Mouse (Mus musculus): ENCODE measurements around the gene Dnmbp. TPM values are rescaled to one million over a fixed set of nuclear protein-coding genes. Genes with fewer than 3 reads are reported as not detected.
A peak's percentile ranks its signal among the peaks of the same experiment; 100 is the strongest.

Gene Dnmbp
- polyA plus RNA-seq, 1 experiment from 2014 or later = 4.8 TPM

DNA sequence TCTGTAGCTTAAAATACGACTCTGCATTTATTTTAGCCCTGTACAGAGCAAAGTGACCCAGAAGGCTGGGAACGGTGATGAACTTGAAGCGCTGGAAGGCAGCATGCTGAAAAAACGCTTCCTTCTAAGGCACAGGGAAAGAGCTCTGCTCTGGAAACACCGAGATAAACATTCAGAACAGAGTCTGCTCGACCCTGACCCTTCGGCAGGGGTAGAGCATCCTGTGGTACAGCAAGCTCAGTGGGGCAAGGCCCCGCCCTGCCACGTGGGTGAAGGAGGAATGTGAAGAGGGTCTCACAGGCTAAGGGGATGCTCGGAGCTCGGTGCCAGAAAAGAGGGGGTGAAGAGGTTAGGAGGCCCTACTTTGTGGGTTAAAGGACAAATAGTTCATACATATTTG, 1.6 kb downstream of the Dnmbp start:
- Histone ChIP-seq H3K9me3 (ENCODE audit: low read length) (no peaks in the 10 kb centered on the region), H3K4me3 (ENCODE audit: low read depth, low read length) (peak overlapping the region; percentile 71; the same call in 1 of the 2 replicates), H3K4me2 (ENCODE audit: low read depth, low read length) (peak overlapping the region; percentile 80; the same call in 1 of the 2 replicates), H3K9ac (replicated peaks) (no peak overlapping the region), H3K27ac (ENCODE audit: low read depth) (no peak overlapping the region), H3K36me3 (replicated peaks; ENCODE audit: insufficient read depth, low read length) (no peaks in the 10 kb centered on the region), H3K4me1 (ENCODE audit: insufficient read depth) (peaks cover 19% of the 10 kb centered on the region), H3K27me3 (ENCODE audit: insufficient read depth, low read length) (no peaks in the 10 kb centered on the region)
- TF ChIP-seq EP300 (IDR thresholded peaks at IDR 0.05; ENCODE audit: low read depth) = no peak
- TF ChIP-seq CTCF (IDR thresholded peaks at IDR 0.05; ENCODE audit: low read depth) = no peak
- 41% methylated on average over 11 of the region's 11 CpGs for WGBS (ENCODE audit: insufficient replicate concordance)
- no peak for DNase-seq
- no peak for ATAC-seq

DNA sequence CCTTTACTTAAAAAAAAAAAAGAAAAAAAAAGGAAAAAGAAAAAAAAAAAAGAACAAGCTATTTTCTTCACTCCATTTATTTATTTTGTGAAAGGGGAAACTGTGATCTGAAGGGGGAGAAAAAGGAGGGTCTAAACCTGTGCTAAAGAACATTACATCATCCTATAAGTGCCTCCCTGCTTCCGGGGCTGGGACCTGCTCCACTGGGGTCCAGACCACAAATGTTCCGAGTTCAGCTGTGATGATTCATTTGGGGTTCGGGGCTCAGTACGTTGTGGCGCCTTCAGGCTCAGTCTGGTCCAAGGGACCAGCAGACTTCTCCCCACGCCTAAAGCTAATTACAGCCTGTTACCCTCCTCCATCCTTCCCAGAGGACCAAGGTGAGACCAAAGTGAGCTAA, 9.1 kb downstream of the Dnmbp start:
- no peak overlapping the region for H3K4me3 ChIP-seq (ENCODE audit: low read depth, low read length)
- no peaks in the 10 kb centered on the region for H3K9me3 ChIP-seq (ENCODE audit: low read length)
- TF ChIP-seq EP300 (IDR thresholded peaks at IDR 0.05; ENCODE audit: low read depth) (no peak), CTCF (IDR thresholded peaks at IDR 0.05; ENCODE audit: low read depth) (no peak)
- no peaks in the 10 kb centered on the region for H3K36me3 ChIP-seq (replicated peaks; ENCODE audit: insufficient read depth, low read length)
- DNase-seq (no peak), ATAC-seq (no peak)
- no peak overlapping the region for H3K4me2 ChIP-seq (ENCODE audit: low read depth, low read length)
- no peak overlapping the region for H3K27ac ChIP-seq (ENCODE audit: low read depth)
- H3K27me3 ChIP-seq (ENCODE audit: insufficient read depth, low read length) = no peaks in the 10 kb centered on the region
- no peaks in the 10 kb centered on the region for H3K4me1 ChIP-seq (ENCODE audit: insufficient read depth)
- H3K9ac ChIP-seq (replicated peaks) = no peak overlapping the region
- 62% methylated on average over 6 of the region's 6 CpGs for WGBS (ENCODE audit: insufficient replicate concordance)

GRCm38 (mm10) chr19:43930366-43930765, 9.6 kb downstream of the Dnmbp start:
- H3K4me2 ChIP-seq (ENCODE audit: low read depth, low read length) = no peak overlapping the region
- H3K9me3 ChIP-seq (ENCODE audit: low read length) = no peaks in the 10 kb centered on the region
- no peaks in the 10 kb centered on the region for H3K4me1 ChIP-seq (ENCODE audit: insufficient read depth)
- no peak overlapping the region for H3K27ac ChIP-seq (ENCODE audit: low read depth)
- no peak overlapping the region for H3K9ac ChIP-seq (replicated peaks)
- no peaks in the 10 kb centered on the region for H3K36me3 ChIP-seq (replicated peaks; ENCODE audit: insufficient read depth, low read length)
- WGBS (ENCODE audit: insufficient replicate concordance) = 30% methylated on average over 7 of the region's 7 CpGs
- no peak overlapping the region for H3K4me3 ChIP-seq (ENCODE audit: low read depth, low read length)
- DNase-seq (no peak), ATAC-seq (no peak)
- no peaks in the 10 kb centered on the region for H3K27me3 ChIP-seq (ENCODE audit: insufficient read depth, low read length)
- TF ChIP-seq CTCF (IDR thresholded peaks at IDR 0.05; ENCODE audit: low read depth) (no peak), EP300 (IDR thresholded peaks at IDR 0.05; ENCODE audit: low read depth) (no peak)

- no peak for TF ChIP-seq CTCF (IDR thresholded peaks at IDR 0.05; ENCODE audit: low read depth)
- TF ChIP-seq EP300 (IDR thresholded peaks at IDR 0.05; ENCODE audit: low read depth) = no peak
- Histone ChIP-seq H3K9ac (replicated peaks) (no peak overlapping the region), H3K4me3 (ENCODE audit: low read depth, low read length) (no peak overlapping the region), H3K4me1 (ENCODE audit: insufficient read depth) (no peaks in the 10 kb centered on the region), H3K27ac (ENCODE audit: low read depth) (no peak overlapping the region), H3K4me2 (ENCODE audit: low read depth, low read length) (no peak overlapping the region), H3K27me3 (ENCODE audit: insufficient read depth, low read length) (no peaks in the 10 kb centered on the region), H3K9me3 (ENCODE audit: low read length) (no peaks in the 10 kb centered on the region), H3K36me3 (replicated peaks; ENCODE audit: insufficient read depth, low read length) (no peaks in the 10 kb centered on the region)
- ATAC-seq (no peak), DNase-seq (no peak)
- WGBS (ENCODE audit: insufficient replicate concordance) = 65% methylated on average over 11 of the region's 11 CpGs
Observed at GRCm38 (mm10) chr19:43929869-43930268, 10.1 kb downstream of the Dnmbp start.

DNA sequence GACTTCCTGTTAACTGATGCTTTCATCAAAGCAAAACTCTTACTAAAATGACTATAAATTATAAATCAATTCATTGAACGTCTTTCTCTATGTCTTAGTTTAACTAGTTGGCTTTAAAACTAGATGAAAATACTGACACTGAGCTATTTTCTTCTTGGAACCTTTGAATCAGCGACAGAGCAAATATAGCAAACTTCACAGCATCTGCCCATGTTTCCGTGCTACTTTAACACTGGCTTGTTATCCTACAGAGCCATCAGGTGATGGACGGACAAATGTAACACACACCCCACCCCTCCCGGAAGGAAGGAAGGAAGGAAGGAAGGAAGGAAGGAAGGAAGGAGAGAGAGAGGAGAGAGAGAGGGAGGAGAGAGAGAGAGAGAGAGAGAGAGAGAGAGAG, 12.0 kb downstream of the Dnmbp start:
- no peak overlapping the region for H3K4me3 ChIP-seq (ENCODE audit: low read depth, low read length)
- H3K4me1 ChIP-seq (ENCODE audit: insufficient read depth) = no peaks in the 10 kb centered on the region
- H3K4me2 ChIP-seq (ENCODE audit: low read depth, low read length) = no peak overlapping the region
- DNase-seq (no peak), ATAC-seq (no peak)
- no peaks in the 10 kb centered on the region; the same call in 1 of the 2 replicates for H3K9me3 ChIP-seq (ENCODE audit: low read length)
- WGBS (ENCODE audit: insufficient replicate concordance) = 66% methylated on average over 5 of the region's 5 CpGs
- H3K36me3 ChIP-seq (replicated peaks; ENCODE audit: insufficient read depth, low read length) = no peaks in the 10 kb centered on the region
- H3K9ac ChIP-seq (replicated peaks) = no peak overlapping the region
- no peak overlapping the region for H3K27ac ChIP-seq (ENCODE audit: low read depth)
- no peak for TF ChIP-seq CTCF (IDR thresholded peaks at IDR 0.05; ENCODE audit: low read depth)
- TF ChIP-seq EP300 (IDR thresholded peaks at IDR 0.05; ENCODE audit: low read depth) = no peak
- no peaks in the 10 kb centered on the region for H3K27me3 ChIP-seq (ENCODE audit: insufficient read depth, low read length)

DNA sequence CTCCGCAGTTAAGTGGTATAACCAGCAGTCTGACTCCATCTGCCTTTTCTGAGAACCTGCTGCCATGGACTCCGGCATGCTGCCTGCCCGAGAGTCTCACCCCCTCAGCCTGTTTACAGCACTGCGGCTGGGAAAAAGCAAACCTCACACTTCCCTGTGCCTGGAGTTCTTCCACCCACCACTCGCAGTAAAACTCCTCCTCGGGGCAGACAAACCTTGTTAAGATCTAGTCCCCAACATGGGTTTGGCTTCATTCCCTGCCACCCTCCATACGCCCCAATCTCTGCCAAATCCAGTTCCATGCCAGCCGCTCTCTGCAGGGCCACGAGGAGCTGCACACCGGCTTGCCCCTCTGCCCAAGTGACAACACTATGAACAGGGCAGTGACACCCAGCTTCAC, 12.9 kb downstream of the Dnmbp start:
- Histone ChIP-seq H3K9ac (replicated peaks) (no peak overlapping the region), H3K4me3 (ENCODE audit: low read depth, low read length) (no peak overlapping the region), H3K36me3 (replicated peaks; ENCODE audit: insufficient read depth, low read length) (no peaks in the 10 kb centered on the region), H3K4me2 (ENCODE audit: low read depth, low read length) (no peak overlapping the region), H3K4me1 (ENCODE audit: insufficient read depth) (no peaks in the 10 kb centered on the region), H3K9me3 (ENCODE audit: low read length) (no peaks in the 10 kb centered on the region; the same call in 1 of the 2 replicates), H3K27me3 (ENCODE audit: insufficient read depth, low read length) (no peaks in the 10 kb centered on the region), H3K27ac (ENCODE audit: low read depth) (no peak overlapping the region)
- DNase-seq (no peak), ATAC-seq (no peak)
- TF ChIP-seq CTCF (IDR thresholded peaks at IDR 0.05; ENCODE audit: low read depth) (no peak), EP300 (IDR thresholded peaks at IDR 0.05; ENCODE audit: low read depth) (no peak)
- WGBS (ENCODE audit: insufficient replicate concordance) = 69% methylated on average over 10 of the region's 10 CpGs

Measured in liver, postnatal 0 days (tissue).